Mouse (Mus musculus) urinary bladder, adult 18-20 months (tissue): Measurements from ENCODE around the gene Pnisr.
A peak's percentile ranks its signal among the peaks of the same experiment; 100 is the strongest.

Source experiments
- DNase-seq, 2 experiments: peaks; one replicate each; pipeline ENCODE4 v3.0.0; 2022; ENCODE audit warnings: low spot score in 2 of 2, mixed read lengths in 2 of 2

The Pnisr gene

GRCm38 (mm10) chr4:21847481-21848286 lies at the start of gene Pnisr:
Pnisr (plus strand) TSS chr4:21847583.
- peak; percentile 89 to 90 for DNase-seq

- no peak for DNase-seq
Measured at GRCm38 (mm10) chr4:21801013-21801412, 46.4 kb upstream of the Pnisr start.

GRCm38 (mm10) chr4:21801620-21802019 lies 45.8 kb upstream of the Pnisr start:
- DNase-seq: no peak

- no peak for DNase-seq
Measured at GRCm38 (mm10) chr4:21807204-21807603, 40.2 kb upstream of the Pnisr start.

- no peak for DNase-seq
Measured at GRCm38 (mm10) chr4:21810608-21811007, 36.8 kb upstream of the Pnisr start.

- DNase-seq: no peak
Measured at GRCm38 (mm10) chr4:21812635-21813034, 34.7 kb upstream of the Pnisr start.

GRCm38 (mm10) chr4:21814029-21814428 lies 33.4 kb upstream of the Pnisr start:
- DNase-seq: peak in 1 of 2 experiments; percentile 22

- no peak for DNase-seq
Measured at GRCm38 (mm10) chr4:21826616-21827015, 20.8 kb upstream of the Pnisr start.

GRCm38 (mm10) chr4:21832844-21833243 lies 14.5 kb upstream of the Pnisr start:
- DNase-seq: no peak

- DNase-seq: peak in 1 of 2 experiments; percentile 83
Measured at GRCm38 (mm10) chr4:21848287-21848630, 876 bp downstream of the Pnisr start.

GRCm38 (mm10) chr4:21857481-21857880 lies 10.1 kb downstream of the Pnisr start:
- DNase-seq: no peak

- DNase-seq: no peak
Measured at GRCm38 (mm10) chr4:21865226-21865625, 17.8 kb downstream of the Pnisr start.

- no peak for DNase-seq
Measured at GRCm38 (mm10) chr4:21878776-21879175, 31.4 kb downstream of the Pnisr start.

GRCm38 (mm10) chr4:21879565-21880220 lies 32.3 kb downstream of the Pnisr start, which contains the start of gene Coq3:
Coq3 (plus strand) TSS chr4:21879673.
- peak; percentile 62 to 80 for DNase-seq

- DNase-seq: no peak
Measured at GRCm38 (mm10) chr4:21882806-21883205, 35.4 kb downstream of the Pnisr start.

GRCm38 (mm10) chr4:21885831-21886230 lies 38.4 kb downstream of the Pnisr start:
- no peak for DNase-seq
